Mouse (Mus musculus) midbrain, embryonic 16.5 days (tissue): ENCODE data around the gene Pabpn1l. TPM values are rescaled to one million over a fixed set of nuclear protein-coding genes. Genes with fewer than 3 reads are reported as not detected.

Experiments
- ATAC-seq: fragments of 200-750 bp; cut with Nextera tagmentation; 2 replicates; pipeline ENCODE4 v1.8.0; 2017; ENCODE audit warnings: moderate TSS enrichment
- H3K27ac ChIP-seq: fragments of 300-500 bp; sonication (generic); 2 replicates; pipeline ENCODE4 v1.5.1; 2014; ENCODE audit warnings: mild to moderate bottlenecking, low read length, mixed read lengths
- H3K27me3 ChIP-seq: fragments of 300-500 bp; sonication (generic); 2 replicates; pipeline ENCODE4 v1.6.1; 2014; ENCODE audit warnings: low read depth, low read length, mixed read lengths; ENCODE audit not compliant: control insufficient read depth, insufficient read depth
- H3K36me3 ChIP-seq: fragments of 300-500 bp; sonication (generic); 2 replicates; pipeline ENCODE4 v1.6.1; 2014; ENCODE audit warnings: mild to moderate bottlenecking, low read length, moderate library complexity, mixed read lengths; ENCODE audit not compliant: control insufficient read depth, insufficient read depth
- H3K4me1 ChIP-seq: fragments of 300-500 bp; sonication (generic); 2 replicates; pipeline ENCODE4 v1.6.1; 2014; ENCODE audit warnings: mild to moderate bottlenecking, low read length, mixed read lengths; ENCODE audit not compliant: control insufficient read depth, insufficient read depth
- H3K4me2 ChIP-seq: fragments of 300-500 bp; sonication (generic); 2 replicates; pipeline ENCODE4 v1.6.1; 2014; ENCODE audit warnings: mild to moderate bottlenecking, low read length, mixed read lengths
- H3K4me3 ChIP-seq: fragments of 300-500 bp; sonication (generic); 2 replicates; pipeline ENCODE4 v1.5.1; 2014; ENCODE audit warnings: low read depth, mild to moderate bottlenecking, low read length, moderate library complexity, mixed read lengths
- H3K9ac ChIP-seq: fragments of 300-500 bp; sonication (generic); 2 replicates; pipeline ENCODE4 v1.6.1; 2014; ENCODE audit warnings: low read depth, low read length, mixed read lengths
- H3K9me3 ChIP-seq: fragments of 300-500 bp; sonication (generic); replicated peaks from 2 replicates; pipeline ENCODE4 v1.6.1; 2014; ENCODE audit warnings: mild to moderate bottlenecking, low read length, mixed read lengths; ENCODE audit not compliant: control insufficient read depth, poor library complexity, severe bottlenecking
- WGBS: fragments of 180-500 bp; shearing (Covaris S2); extraction: QIAGEN DNeasy Blood & Tissue Kit; methylation state at CpG from one replicate; pipeline ENCODE4 v1.1.7; 2014; 5-methylcytosine and 5-hydroxymethylcytosine counted together
- polyA plus RNA-seq: library from polyadenylated mRNA; unstranded; fragments of >200 nt; fragmentation: Nextera tagmentation; extraction: Ambion mirVana; gene quantifications from 2 replicates; pipeline ENCODE4 v1.2.1, GENCODE M21; 2015

Gene Pabpn1l
- polyA plus RNA-seq, 1 experiment from 2014 or later = not detected

DNA sequence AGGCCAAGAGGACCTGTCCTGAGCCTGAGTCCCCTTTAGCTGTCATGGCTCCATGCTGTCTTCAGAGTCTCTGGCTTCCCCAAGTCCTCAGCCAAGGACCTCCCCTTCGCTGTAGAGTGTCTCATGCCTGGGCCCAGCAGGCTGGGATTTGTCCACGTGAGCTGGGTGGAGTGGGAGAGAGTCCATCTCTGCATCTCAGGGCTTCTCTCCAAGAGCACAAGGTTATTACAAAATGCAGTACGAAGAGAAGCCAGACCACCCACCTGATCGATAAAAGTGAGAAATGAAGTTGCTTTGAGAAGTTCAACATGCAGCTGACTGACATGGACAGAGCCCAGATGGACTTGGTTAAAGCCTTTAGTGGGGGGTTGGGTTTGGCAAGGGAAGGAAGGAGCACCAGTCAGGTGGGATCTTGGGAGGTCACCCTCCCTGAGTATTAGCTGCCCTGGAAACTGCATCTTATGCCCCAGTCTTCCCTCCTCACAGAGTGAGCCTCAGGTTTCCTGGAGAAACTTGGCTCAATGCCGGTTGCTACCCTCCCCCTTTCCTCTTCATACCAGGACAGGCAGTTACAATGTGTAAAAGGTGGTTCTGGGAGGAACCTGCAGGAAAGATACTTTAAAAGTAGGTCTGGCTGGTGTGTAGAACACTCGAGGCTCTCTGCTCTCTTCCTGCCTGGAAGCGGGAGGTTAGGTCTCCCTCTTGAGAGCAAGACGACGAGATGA, 6.2 kb downstream of the Pabpn1l start:
- peaks cover 12% of the 10 kb centered on the region for H3K4me1 ChIP-seq
- ATAC-seq = no peak
- no peaks in the 10 kb centered on the region for H3K27me3 ChIP-seq
- H3K4me3 ChIP-seq = no peak overlapping the region
- H3K9ac ChIP-seq = no peak overlapping the region
- H3K4me2 ChIP-seq = no peak overlapping the region
- H3K36me3 ChIP-seq = no peaks in the 10 kb centered on the region
- no peaks in the 10 kb centered on the region for H3K9me3 ChIP-seq
- WGBS = 71% methylated on average over 9 of the region's 9 CpGs
- H3K27ac ChIP-seq = no peak overlapping the region

DNA sequence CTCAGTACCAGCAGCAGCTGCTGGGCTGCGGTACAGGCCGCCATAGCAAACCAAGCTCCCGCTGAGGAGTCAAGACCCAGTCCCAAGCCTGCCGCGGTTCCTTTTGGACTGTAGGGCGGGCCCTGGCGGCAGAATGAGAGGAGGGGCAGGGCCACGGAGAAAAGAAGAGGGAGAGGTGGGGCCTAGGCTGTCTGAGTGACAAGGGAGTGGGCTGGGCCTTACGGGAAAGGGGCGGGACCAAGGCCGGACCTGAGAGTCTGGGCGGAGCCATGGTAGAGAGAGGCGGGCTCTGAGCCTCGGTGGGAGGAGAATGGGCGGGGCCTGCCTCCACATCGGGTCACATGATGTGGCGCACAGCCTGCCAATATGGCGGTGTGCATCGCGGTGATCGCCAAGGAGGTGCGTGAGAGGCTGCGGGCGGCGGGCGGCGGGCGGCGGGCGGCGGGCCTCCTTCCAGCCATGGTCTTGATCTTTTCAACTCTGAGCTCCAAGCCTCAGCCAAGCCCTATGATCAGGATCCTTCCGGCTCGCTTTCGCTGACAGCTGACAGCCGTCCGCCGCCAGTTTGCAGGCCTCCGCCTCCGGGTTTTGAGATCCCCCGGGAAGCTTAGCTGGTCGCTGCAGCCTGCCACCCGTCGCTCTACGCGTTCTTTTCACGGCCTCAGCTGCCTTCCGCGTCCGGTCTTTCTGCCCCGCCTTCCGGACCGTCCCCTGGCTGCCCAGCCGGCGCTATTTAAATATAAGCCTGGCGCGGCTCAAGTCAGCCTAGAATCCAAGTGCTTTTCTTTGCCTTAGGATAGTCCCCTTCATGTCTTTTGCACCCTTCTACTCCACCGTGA, 11.0 kb downstream of the Pabpn1l start, which contains the start of the genes Galns and Trappc2l:
TSS of gene Galns (minus strand) at position 169 of the 839 bp plus-strand sequence.
TSS of gene Trappc2l (plus strand) at position 346 of the 839 bp plus-strand sequence.
- Histone ChIP-seq H3K36me3 (no peaks in the 10 kb centered on the region), H3K9ac (peak within 1 kb of the TSS; percentile 88), H3K4me2 (peak within 1 kb of the TSS; percentile 89), H3K27ac (peak within 1 kb of the TSS; percentile 90), H3K4me1 (peaks cover 16% of the 10 kb centered on the region), H3K9me3 (no peaks in the 10 kb centered on the region), H3K27me3 (no peaks in the 10 kb centered on the region), H3K4me3 (peak within 1 kb of the TSS; percentile 74)
- 0% methylated on average over 55 of the region's 57 CpGs for WGBS
- ATAC-seq = peak; percentile 95

DNA sequence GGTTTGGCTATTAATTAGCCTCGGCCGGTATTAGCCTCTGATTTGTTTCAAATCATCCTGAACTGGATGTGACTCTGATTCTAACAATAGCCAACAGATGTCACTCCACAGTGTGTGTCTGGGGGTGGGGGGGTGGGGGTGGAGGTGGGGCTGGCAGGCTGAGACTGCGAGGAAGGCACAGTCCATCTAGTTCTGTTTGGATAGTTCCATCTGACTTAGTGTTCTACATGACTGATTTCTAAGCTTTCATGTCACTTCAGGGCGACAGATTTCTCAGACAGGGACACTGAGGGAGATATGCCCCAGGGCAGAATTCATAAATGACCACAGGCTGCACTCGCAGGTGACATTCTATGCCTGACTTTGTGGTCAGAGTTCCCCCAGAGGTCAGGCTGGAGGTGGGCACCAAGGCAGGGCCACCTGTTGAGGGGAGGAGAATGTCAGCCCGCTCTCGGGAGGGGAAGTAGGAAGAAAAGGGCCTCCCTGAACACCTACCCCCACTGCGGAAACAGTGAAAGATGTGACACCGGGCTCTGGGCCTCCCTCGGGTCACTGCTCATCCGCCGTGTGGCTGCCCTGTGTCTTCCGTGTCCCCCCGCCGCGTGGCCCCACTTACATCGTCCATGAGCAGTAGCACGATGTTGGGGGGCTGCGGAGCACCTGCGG, 11.8 kb downstream of the Pabpn1l start:
- Histone ChIP-seq H3K4me3 (peak overlapping the region; percentile 74), H3K9me3 (no peaks in the 10 kb centered on the region), H3K27ac (peak overlapping the region; percentile 78), H3K4me2 (peak overlapping the region; percentile 89), H3K4me1 (peaks cover 16% of the 10 kb centered on the region), H3K27me3 (no peaks in the 10 kb centered on the region), H3K36me3 (no peaks in the 10 kb centered on the region), H3K9ac (peak overlapping the region; percentile 85)
- peak; percentile 12; the same call in 1 of the 2 replicates for ATAC-seq
- under 1% methylated on average over 20 of the region's 20 CpGs for WGBS

DNA sequence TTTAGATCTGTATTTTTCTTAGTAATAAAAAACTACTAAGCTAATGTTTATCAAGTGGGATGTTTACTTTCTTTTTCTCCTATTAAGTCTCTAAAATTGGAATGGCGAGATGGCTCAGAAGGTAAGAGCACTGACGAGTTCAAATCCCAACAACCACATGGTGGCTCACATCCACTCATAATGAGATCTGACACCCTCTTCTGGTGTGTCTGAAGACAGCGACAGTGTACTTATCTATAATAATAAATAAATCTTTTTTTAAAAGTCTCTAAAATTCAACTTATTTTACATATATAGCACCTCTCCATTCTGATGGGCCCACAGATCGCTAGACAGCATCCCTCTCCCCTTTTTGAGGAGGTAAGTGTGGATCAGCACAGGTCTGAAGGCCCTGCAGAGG, 12.3 kb downstream of the Pabpn1l start:
- Histone ChIP-seq H3K4me2 (peak overlapping the region; percentile 89), H3K27me3 (no peaks in the 10 kb centered on the region), H3K4me1 (peaks cover 16% of the 10 kb centered on the region), H3K27ac (no peak overlapping the region), H3K4me3 (peak overlapping the region; percentile 74; the same call in 1 of the 2 replicates), H3K9ac (no peak overlapping the region), H3K36me3 (no peaks in the 10 kb centered on the region), H3K9me3 (no peaks in the 10 kb centered on the region)
- no peak for ATAC-seq
- WGBS = 50% methylated on average over 4 of the region's 4 CpGs

DNA sequence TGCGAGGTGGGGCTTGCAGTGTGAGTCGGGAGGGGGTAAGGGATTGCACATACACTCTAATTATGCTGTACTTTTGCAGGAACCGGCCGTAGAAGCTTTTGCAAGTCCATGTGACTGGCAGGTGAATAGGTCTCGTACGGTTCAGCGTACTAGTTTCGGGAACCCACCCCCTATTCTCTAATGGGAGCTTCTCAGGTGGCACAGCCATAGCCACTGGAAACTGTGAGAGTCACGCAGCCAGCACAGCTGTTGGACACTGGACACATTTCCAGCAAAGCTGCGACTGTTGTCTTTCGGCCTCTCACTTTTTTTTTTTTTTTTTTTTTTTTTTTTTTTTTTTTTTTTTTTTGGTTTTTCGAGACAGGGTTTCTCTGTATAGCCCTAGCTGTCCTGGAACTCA, 15.7 kb downstream of the Pabpn1l start:
- no peak overlapping the region for H3K4me3 ChIP-seq
- 84% methylated on average over 11 of the region's 12 CpGs for WGBS

DNA sequence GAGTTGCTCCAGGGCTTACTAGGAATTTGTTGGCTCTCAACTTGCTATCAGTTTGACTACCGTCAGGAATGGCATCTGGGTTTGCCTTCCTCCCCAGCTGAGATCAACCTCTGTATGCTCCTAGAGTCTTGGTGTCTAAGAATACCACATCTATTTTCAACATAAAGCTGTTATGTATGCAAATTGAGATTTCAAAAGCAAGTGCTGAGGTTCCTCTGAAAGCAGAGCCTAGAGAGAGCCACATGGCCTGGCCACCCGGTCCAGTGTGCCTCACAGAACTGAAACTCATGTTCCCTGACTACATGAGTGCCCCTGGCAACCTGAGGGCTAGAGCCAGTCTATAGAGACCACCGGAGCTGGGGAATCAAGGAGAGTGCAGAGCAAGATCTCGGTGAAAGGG, 17.2 kb downstream of the Pabpn1l start:
- Histone ChIP-seq H3K4me1 (peaks cover under 1% of the 10 kb centered on the region; the same call in 1 of the 2 replicates), H3K4me3 (no peak overlapping the region), H3K4me2 (no peak overlapping the region), H3K36me3 (no peaks in the 10 kb centered on the region), H3K27me3 (no peaks in the 10 kb centered on the region), H3K27ac (no peak overlapping the region), H3K9ac (no peak overlapping the region), H3K9me3 (no peaks in the 10 kb centered on the region)
- ATAC-seq = no peak
- WGBS = 87% methylated on average over 4 of the region's 4 CpGs

More for the DNA sequence above, 15.7 kb downstream of the Pabpn1l start:
- no peak for ATAC-seq
- H3K4me2 ChIP-seq = no peak overlapping the region
- H3K27me3 ChIP-seq = no peaks in the 10 kb centered on the region
- no peak overlapping the region for H3K27ac ChIP-seq
- H3K9me3 ChIP-seq = no peaks in the 10 kb centered on the region
- no peak overlapping the region for H3K9ac ChIP-seq
- no peaks in the 10 kb centered on the region for H3K36me3 ChIP-seq
- peaks cover 6% of the 10 kb centered on the region for H3K4me1 ChIP-seq

DNA sequence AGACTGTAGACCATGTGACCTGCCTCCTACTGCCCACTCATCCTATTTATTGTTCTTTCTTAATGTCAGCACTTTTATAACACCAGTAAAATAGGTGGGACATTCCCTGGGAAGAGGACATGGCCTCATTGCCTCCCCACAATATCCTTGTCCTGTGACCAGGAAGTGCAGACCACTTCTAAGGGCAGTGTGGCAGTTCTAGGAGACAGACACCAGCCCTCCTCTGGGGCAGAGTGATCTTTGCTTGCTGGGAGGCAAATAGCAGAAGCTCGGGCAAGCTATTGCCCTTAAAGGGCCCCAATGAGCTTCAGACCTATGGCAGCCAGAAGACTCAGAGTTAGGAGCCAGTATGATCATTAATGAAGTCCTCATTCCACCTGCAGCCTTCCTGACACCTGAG, 17.9 kb downstream of the Pabpn1l start:
- no peak for ATAC-seq
- Histone ChIP-seq H3K4me2 (no peak overlapping the region), H3K27me3 (no peaks in the 10 kb centered on the region), H3K9ac (no peak overlapping the region), H3K27ac (no peak overlapping the region), H3K4me3 (no peak overlapping the region), H3K9me3 (no peaks in the 10 kb centered on the region), H3K4me1 (no peaks in the 10 kb centered on the region), H3K36me3 (no peaks in the 10 kb centered on the region)
- 80% methylated on average over 1 of the region's 1 CpGs for WGBS

DNA sequence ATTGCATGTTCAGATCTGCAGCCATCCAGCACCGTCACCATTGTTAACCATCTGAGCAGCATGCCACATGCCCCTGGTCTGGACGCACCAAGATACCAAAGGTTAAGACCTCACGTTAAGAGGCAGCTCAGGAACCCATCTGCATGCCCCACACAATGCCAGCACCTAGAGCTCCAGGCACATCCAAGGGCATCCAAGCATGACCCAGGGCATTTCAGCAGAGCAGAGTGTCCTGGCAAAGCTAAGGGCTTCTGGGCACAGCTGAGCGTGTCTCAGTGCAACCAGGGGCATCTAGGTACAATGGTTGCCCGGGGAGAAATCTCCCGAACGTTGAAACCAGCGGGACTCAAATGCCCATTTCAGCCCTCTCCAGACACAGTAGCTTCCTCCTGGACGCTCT, 21.9 kb downstream of the Pabpn1l start:
- Histone ChIP-seq H3K9ac (no peak overlapping the region), H3K4me1 (no peaks in the 10 kb centered on the region), H3K4me3 (no peak overlapping the region), H3K9me3 (no peaks in the 10 kb centered on the region), H3K36me3 (no peaks in the 10 kb centered on the region; the same call in 1 of the 2 replicates), H3K27ac (no peak overlapping the region), H3K27me3 (no peaks in the 10 kb centered on the region), H3K4me2 (no peak overlapping the region)
- ATAC-seq = no peak
- WGBS = 87% methylated on average over 9 of the region's 9 CpGs
